Mouse (Mus musculus): Measurements from ENCODE around the gene Slc36a3. TPM values are rescaled to one million over a fixed set of nuclear protein-coding genes. Genes with fewer than 3 reads are reported as not detected.
A peak's percentile ranks its signal among the peaks of the same experiment; 100 is the strongest.
"Not testable (repeated sequence)": the region's sequence is repeated elsewhere in the genome, so short reads cannot be mapped to it uniquely, and the experiment has no call there.

Slc36a3 gene
- total RNA-seq, 4 experiments from 2014 or later = not detected

DNA sequence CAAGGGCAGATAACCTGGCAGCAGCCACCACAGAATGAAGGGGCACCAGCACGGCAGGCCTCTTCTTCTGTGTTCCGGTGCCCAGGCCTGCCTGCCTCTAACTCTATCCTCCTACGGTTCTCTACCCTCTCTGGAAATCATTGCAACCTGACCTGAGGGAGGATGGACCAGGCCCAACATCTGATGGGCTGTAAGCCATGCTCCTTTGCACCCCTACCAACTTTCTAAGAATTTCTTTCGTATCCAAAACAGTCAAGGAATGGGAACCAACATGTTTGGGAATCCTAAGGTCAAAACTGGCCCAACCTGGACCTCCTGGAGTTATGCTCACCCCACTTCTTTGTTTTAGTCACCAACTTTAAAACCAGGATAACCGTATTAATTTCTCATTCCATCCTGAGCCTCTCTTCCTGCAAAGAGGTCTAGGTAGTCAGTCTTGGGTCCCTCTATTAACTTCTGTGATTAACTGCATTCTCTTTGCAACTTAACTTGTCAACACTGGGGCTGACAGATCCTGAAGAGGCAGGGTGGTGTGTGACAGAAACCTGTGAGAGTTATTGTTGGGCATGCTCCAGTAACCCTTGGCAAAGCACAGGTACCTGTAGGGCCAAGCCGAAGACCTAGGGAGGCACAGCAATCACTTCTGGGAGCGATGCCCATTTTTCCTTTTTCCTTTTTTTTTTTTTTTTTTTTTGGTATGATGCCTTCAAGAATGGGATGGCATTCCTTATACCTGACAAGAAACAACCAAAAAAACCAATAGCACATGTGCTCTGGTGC lies 41.8 kb downstream of the Slc36a3 start:
- no peak for DNase-seq (ENCODE audit: low spot score in 2 of 2)

DNA sequence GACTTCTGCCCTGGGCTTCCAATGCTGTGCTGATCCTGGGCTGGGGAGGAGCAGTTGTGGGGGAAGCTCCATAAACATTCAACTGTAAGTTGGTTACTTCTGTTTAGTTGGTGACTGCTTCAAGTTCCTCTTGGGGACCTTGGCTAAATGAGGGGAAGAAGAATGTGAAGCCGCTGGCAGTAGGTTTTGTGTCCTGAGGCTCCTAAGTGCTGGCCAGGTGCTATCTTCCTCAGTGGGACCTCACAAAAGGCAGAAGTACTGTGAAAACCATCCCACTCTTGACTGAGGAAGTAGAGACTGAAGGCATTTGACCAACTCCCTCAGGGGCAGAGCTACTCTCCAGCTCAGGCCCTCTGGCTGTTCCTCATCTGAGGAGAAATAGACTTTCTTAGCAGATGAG lies 44.9 kb downstream of the Slc36a3 start:
- DNase-seq (ENCODE audit: low spot score in 2 of 2) = no peak

DNA sequence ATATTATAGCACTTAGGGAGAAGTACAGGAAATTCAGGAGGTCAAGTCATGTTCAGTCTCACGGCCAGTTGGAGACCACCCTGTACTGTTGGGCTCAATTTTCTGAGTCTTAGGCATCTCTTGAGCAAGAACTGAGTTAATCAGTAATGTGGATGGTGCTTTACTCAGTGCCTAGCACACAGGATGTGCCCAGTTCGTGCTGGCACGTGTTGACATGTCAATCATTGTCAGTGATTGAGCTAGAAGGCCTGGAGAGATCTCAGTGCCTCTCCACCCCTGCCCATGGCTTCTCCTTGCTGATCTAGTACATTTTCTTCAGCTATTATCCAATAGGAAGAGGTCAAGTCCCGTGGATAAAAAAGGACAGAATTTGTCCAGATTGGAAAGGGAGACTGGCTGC lies 46.1 kb downstream of the Slc36a3 start:
- DNase-seq (ENCODE audit: low spot score in 2 of 2) = no peak

DNA sequence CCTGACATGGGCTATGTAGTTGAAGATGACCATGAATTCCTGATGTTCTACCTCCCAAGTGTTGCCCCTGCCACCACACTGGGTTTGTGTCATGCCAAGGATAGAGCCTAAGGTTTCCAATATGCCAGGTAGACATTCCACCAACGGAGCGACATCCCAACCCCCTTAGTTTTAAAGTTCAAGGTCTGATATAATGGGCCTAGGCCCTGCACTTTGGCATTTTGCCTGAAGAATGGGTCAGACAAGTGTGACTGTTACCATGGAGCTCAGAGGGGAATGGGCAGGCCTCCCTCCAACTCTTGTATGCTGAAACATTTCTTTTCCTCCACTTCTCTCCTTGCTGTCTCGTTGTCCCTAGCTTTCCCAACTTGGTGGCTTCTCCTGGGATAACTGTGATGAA lies 48.3 kb downstream of the Slc36a3 start:
- no peak for DNase-seq (ENCODE audit: low spot score in 2 of 2)

DNA sequence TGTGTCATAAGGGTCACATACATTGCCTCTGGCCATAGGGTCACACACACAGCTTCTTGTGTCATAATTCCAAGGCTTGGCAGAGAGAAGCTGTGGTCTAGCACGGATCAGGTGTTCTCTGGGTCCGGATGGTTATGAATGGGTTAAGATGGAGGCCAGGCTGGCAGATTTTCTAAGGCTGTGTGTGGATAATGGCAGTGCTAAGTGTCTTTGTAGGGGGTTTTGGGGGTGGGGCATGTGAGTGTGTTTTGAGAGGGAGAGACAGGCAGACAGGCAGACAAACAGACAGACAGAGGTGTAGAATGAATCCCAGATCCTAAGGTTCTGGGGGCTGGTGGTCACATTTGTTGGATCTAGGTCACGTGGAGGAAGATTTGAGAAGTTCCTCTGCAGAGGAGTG lies 49.5 kb downstream of the Slc36a3 start:
- no peak for DNase-seq (ENCODE audit: low spot score in 2 of 2)

DNA sequence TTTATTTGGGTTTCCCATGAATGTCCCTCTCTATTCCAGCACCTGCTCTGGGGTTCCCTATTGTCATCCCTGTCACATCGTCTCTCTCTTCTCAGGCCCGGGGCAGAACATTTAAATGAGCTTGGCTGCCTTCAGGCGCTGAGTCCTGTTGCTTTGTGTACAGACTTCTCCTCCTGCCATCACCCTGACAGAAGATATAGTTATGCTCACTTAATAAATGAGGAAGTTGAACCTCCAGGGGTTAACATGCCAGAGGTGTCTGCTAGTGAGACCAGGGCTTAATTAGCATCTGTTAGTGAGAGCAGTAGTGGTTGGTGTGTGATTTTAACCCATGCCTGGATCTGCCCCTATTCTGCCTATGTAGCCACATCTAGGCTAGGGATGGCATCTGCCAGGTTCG lies 51.6 kb downstream of the Slc36a3 start:
- no peak for DNase-seq (ENCODE audit: low spot score in 2 of 2)

DNA sequence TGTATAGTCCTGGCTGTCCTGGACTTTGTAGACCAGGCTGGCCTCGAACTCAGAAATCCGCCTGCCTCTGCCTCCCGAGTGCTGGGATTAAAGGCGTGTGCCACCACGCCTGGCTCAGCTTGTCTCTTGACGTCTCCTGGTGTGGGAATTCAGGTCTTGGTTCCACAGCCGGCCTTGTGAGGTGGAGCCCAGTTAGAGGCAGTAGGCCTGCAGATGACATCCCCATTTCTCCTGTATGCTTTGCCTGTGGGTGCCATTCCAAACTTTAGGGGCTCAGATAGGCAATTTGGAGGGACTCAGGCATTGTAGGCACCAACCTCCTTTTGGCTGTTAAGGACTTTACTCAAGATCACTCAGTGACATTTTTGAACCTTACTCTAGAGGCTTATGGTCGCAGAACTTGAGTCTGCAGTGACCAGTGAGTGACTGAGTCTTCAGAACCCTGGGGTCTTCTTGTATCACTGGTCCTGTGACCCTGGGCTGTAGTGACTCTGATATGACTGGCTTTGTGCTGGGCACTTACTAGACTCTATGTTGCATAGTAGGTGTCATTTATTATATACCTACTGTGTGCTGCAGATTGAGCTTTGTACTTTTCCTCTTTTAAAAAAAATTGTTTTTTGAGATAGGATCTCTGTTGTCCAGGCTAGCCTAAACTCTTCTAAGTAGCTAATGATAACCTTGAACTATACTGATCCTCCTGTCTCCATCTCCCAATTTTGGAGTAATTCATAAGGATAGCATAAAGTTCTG lies 52.3 kb downstream of the Slc36a3 start:
- DNase-seq (ENCODE audit: low spot score in 2 of 2) = no peak

DNA sequence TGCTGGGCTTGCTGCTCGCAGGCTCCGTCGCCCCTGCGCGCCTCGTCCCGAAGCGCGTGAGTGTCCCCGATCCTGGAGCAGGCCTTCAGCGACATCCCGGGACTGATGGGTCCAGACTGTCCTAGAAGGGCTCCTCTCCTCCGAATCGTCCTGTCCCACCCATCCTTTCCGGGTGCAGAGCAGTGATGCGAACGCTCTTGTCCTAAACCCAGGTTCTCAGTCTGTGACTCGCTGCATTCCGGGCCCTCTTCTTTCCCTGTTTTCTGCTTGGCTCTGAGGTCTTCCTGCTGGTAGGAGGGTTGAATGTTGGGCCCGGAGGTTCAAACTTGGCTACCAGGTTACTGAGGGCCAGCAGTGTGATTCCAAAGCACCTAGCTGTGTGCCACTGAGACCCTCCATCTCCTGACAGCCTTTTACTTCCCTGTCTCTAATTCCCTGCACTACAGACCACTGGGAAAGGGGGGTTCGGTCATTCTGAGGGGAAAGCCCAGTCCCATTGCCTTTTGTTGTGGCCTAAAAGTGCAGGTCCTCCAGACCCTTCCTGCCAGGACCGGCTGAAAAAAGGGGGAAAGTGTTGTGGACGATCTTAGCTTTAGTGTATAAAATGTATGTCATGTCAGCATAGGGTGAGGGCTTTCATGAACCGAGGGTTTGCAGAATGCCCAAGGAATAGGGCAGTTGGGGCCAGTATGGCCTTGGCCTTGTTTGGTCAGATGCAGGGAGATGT lies 53.2 kb downstream of the Slc36a3 start:
- DNase-seq (ENCODE audit: low spot score in 2 of 2) = no peak

DNA sequence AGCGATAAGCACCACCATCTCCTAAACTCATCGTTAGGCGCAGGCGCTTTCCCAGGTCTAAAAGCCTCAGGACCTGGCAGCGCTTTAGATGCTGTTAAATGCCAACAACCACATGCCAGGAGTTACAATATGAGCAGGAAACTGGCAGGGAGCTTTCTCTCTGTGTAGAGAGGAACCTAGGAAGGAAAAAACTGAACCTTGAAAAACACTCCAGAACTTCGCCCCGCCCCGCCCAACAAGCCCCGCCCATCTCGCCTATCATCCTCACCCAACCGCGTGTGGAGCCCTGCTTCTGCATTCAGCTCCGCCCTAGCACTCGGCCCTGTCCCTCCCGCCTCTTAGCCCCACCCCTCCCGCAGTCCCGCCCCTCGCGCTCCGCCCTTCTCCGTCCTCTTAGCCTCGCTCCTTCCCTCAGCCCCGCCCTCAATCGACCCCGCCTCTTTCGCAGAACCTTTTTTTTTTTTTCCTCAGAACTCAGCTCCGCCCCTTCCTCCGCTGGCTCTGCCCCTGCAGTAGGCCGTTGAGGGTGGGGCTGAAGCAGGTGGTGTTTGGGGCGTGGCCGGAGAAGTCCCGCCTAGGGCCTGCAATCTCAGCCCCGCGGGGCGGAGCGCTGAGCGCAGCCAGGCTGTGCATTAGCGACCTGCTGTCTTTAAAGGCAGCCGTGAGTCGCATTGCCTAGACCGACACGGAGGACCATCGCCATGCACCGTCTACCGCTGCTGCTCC lies 53.9 kb downstream of the Slc36a3 start, which contains the start of gene Gm2a:
Gm2a (plus strand) TSS at position 653 of the 726 bp plus-strand sequence.
- peak; percentile 88 to 92 for DNase-seq (ENCODE audit: low spot score in 2 of 2)

DNA sequence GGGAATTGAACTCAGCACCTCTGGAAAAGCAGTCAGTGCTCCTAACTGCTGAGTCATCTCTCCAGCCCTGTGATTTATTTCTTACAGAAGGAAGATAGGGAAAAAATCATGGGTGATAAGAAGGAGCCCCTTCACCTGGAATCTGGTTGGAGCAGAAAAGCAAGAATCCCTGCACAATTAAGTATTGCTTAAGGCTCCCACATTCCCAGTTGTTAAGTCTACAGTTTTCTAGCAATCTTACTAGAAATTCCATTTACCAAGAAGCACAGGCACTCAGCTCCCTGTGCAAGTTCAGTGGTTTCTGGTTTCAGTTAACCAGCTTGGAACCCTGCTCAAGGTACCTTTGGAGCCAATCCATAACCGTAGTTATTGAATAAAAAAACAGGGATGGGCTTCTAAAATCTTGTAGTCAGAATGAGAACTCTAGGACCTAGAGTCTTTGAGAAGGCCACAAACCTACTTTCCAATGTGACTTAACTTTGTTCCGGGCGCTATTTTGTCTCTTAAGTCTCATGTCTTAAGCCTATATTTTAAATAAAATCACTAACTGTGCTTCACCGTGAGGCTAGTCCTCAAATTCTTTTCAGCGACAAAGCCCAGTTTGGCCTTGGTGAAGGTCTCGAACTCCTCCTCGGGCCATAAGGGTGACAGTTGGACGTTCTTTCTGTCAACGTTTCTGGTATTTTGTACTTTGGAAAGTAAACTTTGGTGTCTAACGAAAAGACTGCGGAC lies 54.6 kb downstream of the Slc36a3 start:
- DNase-seq (ENCODE audit: low spot score in 2 of 2) = no peak

DNA sequence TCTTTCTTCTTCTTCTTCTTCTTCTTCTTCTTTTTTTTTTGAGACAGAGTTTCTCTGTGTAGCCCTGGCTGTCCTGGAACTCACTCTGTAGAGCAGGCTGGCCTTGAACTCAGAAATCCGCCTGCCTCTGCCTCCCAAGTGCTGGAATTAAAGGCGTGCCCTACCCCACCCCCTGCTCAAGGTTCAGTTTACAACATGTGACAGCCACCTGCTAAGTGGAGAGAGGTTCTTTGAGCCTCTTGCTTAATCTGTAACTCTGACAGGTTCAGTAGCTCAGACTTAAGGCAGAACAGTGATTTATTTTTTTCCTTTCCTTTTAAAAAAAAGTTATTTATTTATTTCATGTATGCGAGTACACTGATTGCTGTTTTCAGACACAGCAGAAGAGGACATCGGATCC lies 55.2 kb downstream of the Slc36a3 start:
- DNase-seq (ENCODE audit: low spot score in 2 of 2) = not testable (repeated sequence)

DNA sequence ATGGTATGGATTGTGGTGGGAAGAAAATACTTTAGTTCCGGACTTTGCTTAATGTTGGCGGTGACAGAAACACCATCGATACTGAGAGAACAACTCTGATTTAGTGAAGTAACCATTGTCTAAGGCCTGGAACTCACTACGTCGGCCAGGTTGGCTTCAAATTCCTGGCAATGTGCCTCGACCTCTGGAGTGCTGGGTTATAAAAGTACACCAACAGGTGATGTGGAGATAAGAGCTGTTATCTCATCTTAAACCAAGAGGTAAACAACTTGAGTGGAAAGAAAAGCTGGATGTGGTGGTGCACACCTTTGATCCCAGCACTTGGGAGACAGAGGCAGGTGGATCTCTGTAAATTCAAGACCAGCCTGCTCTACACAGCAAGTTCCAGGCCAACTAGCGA lies 58.4 kb downstream of the Slc36a3 start:
- DNase-seq (ENCODE audit: low spot score in 2 of 2) = no peak

DNA sequence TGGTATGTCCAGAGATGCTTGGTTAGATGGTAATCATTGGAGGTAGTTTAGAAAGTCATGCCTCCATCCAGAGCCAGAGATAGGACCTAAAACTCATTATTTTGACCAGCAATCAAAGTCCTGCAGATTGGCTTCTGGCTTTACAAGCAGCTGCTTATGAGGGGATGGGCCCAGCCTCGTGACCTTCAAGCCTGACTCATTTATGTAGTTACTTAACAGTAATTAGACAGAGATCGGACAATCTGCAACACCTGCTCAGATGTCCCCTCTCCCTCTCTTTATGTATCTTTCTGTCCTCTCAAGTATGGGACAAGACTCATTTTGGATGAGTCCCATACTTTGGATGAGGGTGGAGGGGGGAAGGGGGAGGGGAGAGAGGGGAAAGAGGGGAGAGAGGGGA lies 61.6 kb downstream of the Slc36a3 start:
- no peak for DNase-seq (ENCODE audit: low spot score in 2 of 2)

DNA sequence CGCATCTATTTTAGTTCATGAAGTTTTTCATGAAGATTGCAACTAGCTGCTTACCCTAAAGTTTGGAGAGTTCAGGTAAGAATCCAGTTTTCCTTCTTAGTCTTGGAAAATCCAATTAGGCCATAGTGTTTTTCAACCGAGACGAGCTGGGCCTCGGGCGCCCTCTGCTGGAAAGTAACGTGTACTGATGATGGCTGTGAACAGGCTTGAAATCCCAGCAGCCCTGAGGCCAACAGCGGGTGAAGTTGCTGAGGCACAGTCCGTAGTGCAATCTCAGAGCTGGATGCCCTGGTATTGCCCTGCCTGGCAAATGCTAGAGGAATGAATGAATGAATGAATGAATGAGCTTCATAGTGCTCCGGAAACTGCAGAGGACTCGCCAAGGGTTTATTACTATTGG lies 64.5 kb downstream of the Slc36a3 start:
- peak; percentile 30 to 41 for DNase-seq (ENCODE audit: low spot score in 2 of 2)

DNA sequence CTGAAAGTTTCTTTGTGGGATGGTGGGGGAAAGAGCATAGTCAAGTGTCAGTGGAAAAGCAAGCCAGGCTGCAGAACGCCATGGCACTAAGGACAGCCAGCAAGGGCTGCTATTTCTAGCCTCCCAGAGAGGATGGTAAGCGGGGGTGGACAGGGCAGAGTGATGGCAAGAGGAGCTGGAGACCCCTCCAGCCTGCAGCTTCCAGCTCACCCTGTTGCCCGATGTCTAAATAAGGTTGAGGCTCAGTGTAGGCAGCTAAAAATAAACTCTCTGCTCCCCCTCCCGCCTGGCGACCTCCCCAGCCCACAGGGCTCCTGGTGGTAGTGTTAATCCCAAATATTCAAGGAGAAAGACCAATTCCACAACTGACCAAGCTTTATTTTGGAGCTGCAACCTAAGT lies 66.1 kb downstream of the Slc36a3 start:
- DNase-seq (ENCODE audit: low spot score in 2 of 2) = peak; percentile 25 to 53

DNA sequence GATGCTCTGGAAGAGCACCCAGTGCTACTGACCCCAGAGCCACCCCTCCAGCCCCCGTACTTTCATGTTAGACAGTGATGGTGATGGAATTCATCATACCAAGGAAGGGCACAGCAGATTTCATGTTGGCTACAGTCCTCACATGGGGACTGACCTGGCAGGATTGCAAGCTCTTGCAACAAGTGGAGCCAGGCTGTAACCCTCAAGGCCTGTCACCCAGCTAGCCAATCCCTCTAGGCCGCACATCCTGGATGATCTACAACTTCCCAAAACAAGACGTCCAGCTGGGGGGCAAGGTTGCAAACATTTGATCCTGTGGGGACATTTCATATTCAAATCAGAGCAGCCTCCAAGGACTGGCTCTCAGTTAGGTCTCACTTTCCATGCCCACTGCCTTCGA lies 66.9 kb downstream of the Slc36a3 start:
- DNase-seq (ENCODE audit: low spot score in 2 of 2) = peak in 1 of 2 experiments; percentile 27

DNA sequence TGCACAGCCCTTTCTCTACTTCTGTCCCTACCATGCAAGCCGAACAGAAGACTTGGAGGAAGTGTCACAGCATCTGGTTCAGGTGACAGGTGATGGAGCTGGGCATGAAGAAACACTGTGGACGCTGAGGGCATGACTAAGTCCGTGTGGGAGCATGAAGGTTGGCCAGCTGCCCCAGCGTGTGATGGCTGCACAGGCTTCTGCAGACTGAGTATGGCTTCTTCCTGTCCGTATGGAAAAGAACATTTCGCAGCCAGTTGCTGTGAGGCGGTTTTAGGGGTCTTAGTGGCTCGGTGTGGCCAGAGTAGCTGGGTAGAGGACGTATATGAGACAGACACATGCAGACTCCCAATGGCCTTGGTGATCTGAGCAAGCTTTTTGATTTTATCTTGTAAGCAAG lies 70.3 kb downstream of the Slc36a3 start:
- no peak for DNase-seq (ENCODE audit: low spot score in 2 of 2)

DNA sequence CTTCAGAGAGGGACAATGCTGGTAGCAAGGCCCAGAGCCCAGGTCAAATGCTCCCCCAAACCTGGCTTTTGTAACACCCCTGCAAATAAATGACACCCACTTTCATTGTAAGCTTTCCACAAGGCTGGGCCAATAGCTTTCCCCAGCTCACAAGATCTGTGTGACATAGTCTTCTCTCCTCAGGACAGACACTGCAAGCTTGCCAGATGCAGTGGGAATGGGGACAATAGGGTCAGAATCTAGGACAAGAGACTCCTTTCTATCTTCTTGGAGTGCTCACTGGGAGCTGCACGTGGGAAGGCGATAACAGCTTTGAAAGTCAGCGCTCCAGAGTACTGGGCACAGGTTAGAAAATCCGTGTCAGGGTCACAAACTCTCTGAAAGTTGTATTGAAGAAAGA lies 72.3 kb downstream of the Slc36a3 start:
- no peak for DNase-seq (ENCODE audit: low spot score in 2 of 2)

DNA sequence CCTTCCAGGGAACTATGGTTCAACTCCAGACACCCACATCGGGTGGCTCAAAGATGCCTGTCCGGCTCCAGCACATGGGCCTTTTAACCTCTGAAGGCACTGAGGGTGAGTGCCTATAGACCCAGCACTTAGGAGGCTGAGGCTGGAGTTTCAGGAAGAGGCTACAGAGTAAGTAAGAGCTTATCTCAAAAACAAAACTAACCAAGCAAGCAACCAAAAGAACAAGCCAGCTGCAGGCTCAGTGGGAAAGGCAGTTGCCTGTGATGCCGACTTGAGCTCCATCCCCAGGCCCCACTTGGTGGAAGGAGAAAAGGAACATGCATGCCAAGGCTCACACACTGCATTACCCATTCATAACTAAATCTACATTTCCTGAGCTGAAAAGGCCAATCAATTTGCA lies 73.0 kb downstream of the Slc36a3 start:
- DNase-seq (ENCODE audit: low spot score in 2 of 2) = no peak

DNA sequence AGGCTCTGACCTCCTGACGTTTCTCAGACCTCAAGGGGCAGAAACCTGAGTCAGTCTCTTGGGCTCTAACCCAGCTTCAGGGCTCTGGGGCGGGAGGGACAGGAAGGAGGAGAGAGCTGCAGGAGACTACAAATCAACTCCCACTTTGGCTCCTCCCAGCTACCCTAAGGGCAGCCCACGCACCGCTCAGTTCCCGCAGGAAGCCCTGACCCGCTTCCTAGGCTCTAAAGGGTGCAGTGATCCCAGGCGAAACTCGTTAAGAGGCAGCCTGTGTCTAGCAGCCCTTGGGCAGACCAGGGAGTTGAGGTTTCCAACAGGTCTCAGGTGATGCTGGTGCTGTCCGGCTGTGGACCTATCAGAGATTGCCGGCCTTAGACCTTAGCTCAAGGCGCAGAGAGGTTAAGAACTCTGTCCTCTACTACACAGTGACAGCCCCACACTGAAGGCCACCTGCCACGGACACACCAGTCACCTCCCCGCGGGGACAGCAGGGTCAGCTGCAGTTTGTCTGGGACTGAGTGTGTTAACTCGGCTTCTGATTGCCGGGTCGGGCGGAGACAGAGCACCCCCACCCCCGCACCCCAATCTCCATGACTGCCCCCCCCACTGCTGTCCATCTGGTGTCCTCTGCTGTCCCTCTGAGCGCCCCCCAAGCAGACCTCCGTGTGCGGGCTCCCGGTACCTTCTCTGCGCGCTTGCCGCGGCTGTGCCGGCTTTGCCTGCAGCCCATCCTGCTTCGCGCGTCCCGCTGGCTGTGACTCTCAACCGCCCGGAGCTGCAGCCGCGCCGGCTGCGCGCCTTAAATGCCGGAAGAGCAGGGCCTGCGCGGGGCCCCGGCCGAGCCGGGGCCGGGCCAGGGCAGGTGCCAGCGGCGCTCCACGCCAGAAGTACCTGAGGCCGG lies 73.9 kb downstream of the Slc36a3 start, which contains the start of gene Ccdc69:
Ccdc69 (minus strand) TSS at position 801 of the 901 bp plus-strand sequence.
- DNase-seq (ENCODE audit: low spot score in 2 of 2) = peak; percentile 67 to 73

Data from gastrocnemius, adult 8-10 months (tissue).